Mouse (Mus musculus): ENCODE data around the gene Cdhr4. TPM values are rescaled to one million over a fixed set of nuclear protein-coding genes. Genes with fewer than 3 reads are reported as not detected.

Gene Cdhr4
- polyA plus RNA-seq (2015; fragmentation: Nextera tagmentation; extraction: Ambion mirVana) = 2.0 and 2.6 TPM in 2 replicates

DNA sequence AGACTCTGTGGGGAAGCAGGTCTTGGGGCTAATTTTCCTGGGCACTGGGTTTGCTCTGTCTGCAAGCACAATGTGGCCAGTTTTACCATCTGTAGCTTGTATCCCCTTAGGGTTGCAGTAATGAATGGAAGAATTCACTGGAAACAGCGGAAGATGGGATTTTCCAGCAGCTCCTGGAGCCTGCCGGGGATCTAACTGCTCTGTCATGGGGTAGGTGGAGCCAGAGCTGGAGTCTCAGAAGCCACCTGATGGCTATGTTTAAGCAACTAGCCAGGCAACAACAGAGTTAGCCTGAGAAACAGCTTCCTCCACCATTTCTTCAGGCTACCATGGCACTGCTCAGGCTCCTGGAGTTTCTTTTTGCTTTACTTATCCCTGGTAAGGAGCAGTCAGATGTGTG is at the start of gene Cdhr4:
TSS of gene Cdhr4 (plus strand) at position 301 of the 400 bp plus-strand sequence.
- WGBS = 72% methylated on average over 2 of the region's 2 CpGs
- H3K9ac ChIP-seq = no peak within 1 kb of the TSS
- no peaks in the 10 kb centered on the region for H3K4me1 ChIP-seq (replicated peaks)
- ATAC-seq (ENCODE audit: low FRiP score) = no peak
- H3K27ac ChIP-seq = no peak within 1 kb of the TSS
- H3K36me3 ChIP-seq = no peaks in the 10 kb centered on the region
- H3K27me3 ChIP-seq = peaks cover under 1% of the 10 kb centered on the region; the same call in 1 of the 2 replicates
- no peaks in the 10 kb centered on the region for H3K9me3 ChIP-seq
- H3K4me2 ChIP-seq = no peak within 1 kb of the TSS
- no peak within 1 kb of the TSS for H3K4me3 ChIP-seq

DNA sequence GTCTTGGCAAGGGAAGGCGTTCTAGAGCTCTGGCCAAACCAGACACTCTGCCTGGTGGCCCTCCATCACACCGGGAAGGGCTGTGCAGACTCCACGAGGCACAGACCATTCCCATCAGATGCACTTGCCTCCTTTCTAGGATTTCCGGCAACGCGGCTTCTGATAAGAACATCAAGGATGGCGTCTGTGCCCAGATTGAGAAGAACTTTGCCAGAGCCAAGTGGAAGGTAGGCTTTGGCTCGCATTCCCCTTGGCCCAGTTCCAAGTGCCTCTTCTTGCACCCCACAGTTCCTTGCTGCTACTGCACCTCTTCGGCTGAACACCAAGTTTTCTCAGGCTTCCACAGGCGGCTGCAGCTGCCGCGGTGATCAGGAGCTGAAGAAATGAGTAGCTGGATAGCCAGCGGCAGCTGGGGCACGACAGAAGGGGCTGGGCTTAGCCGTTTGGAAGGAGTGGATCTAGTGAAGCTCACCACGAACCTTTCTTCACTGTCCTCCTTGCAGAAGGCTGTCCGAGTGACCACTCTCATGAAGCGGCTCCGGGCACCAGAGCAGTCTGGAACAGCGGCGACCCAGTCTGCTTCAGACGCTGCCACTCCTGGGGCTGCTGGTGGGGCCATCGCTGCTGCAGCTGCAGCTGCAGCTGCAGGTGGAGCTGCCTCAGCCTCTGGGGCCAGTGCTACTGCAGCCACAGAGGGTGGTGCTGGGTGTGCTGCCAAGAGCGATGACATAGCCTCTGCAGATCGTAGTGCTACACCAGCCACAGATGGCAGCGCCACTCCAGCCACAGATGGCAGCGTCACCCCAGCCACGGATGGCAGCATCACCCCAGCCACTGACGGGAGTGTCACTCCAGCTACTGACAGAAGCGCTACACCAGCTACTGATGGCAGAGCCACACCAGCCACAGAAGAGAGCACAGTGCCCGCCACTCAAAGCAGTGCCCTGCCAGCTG is 44.8 kb upstream of the Cdhr4 start:
- 91% methylated on average over 31 of the region's 31 CpGs for WGBS
- Histone ChIP-seq H3K9me3 (no peaks in the 10 kb centered on the region), H3K27ac (no peak overlapping the region), H3K4me2 (no peak overlapping the region), H3K4me1 (replicated peaks) (peaks cover 16% of the 10 kb centered on the region), H3K27me3 (no peaks in the 10 kb centered on the region), H3K9ac (no peak overlapping the region), H3K4me3 (no peak overlapping the region), H3K36me3 (no peaks in the 10 kb centered on the region)
- ATAC-seq (ENCODE audit: low FRiP score) = no peak

DNA sequence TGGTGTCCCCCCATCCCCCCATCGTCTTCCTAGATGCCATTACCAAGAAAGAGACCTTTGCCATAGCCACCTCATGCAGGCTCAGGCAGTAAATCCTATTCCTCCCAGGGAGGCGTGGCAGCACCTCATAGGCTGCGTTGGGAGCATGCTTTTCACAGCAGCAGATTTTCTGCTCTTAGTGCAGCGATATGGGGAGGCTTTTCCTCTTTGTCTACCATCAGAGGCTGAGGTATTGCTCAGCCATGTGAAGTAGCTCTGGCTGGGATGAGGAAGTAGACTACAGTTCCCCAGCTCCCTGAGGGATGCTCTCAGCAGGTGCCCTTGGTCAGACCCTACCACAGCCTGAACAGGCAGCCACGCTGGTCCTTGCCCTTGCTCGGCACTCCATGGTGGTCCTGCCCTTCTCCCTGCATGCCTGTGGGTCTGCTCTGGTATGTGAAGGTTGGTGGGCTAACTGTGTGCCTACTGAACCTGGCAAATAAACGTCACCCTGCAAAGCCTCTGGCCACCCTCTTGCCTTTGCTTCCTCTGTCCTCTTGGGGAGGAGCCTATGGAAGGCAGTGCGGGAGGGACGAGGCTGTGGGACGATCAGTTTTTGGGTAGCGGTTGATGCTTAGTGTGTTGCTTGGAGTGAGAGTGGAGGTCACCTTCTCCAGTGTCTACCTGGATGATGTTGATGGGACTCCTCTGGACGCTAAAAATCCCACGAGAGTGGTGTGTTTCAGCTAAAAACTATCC is 42.9 kb upstream of the Cdhr4 start:
- H3K9me3 ChIP-seq = no peaks in the 10 kb centered on the region
- no peaks in the 10 kb centered on the region for H3K27me3 ChIP-seq
- H3K4me2 ChIP-seq = no peak overlapping the region
- H3K9ac ChIP-seq = no peak overlapping the region
- no peak for ATAC-seq (ENCODE audit: low FRiP score)
- H3K36me3 ChIP-seq = no peaks in the 10 kb centered on the region
- WGBS = 86% methylated on average over 13 of the region's 13 CpGs
- H3K27ac ChIP-seq = no peak overlapping the region
- peaks cover 16% of the 10 kb centered on the region for H3K4me1 ChIP-seq (replicated peaks)
- H3K4me3 ChIP-seq = no peak overlapping the region

DNA sequence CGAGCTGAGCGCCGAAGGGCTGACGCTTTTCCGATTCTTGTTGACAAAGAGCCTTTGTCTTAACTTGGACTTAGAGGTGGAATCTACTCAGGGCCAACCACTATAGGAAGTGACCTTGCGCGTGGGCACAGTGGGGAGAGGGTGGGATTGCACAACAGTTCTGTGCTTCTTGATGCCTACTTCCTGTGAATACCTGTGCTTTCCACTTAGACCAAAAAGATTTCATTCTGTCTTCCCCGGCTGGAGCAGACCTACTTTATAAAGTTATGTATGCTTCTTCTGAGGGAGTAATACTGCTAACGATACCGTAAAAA is 42.4 kb upstream of the Cdhr4 start, which contains the start of gene Traip:
TSS of gene Traip (plus strand) at position 215 of the 314 bp plus-strand sequence.
- no peak for ATAC-seq (ENCODE audit: low FRiP score)
- peak within 1 kb of the TSS; percentile 76 for H3K9ac ChIP-seq
- WGBS = 93% methylated on average over 10 of the region's 10 CpGs

DNA sequence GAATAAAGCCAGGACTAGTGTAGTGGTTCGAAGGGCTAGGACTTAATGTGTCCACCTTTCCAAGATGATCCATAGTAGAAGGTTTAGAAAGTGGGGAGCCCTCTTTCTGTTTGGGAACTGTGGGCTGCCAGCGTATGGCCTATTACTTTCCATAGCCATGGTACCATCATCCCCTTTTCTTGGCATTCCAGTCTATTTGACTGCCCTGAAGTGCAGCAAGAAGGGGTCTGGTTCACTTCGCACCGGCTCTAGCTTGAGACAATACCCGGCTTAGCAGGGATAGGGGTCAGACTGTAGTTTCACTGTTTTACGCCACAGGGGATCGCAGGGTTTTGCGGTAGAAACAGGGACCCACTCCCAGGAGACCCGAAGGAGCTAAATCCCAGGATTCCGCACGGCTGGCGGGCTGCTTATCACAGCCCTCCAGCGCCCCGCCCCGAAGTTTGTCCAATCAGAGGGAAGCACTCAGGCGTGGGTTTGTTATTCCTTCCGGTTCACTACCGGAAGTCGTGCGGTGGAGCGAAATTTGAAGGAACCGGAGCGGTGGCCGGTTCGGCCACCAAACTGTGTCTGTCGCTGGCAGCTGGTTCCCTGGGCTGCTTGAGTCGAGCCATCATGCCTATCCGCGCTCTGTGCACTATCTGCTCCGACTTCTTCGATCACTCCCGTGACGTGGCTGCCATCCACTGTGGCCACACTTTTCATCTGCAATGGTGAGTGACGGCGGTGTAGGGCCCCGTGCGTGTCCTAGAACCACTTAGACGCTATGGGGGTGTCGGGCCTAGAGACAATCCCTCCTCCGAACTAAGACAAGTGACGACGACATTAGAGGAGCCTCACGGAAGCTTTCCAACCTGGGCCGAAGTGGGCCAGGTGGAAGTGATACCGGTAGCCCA is 41.6 kb upstream of the Cdhr4 start:
- ATAC-seq (ENCODE audit: low FRiP score) = peak; percentile 96
- no peaks in the 10 kb centered on the region for H3K27me3 ChIP-seq
- H3K9me3 ChIP-seq = no peaks in the 10 kb centered on the region
- H3K4me3 ChIP-seq = peak overlapping the region; percentile 60
- H3K4me2 ChIP-seq = peak overlapping the region; percentile 78
- WGBS = 17% methylated on average over 45 of the region's 45 CpGs
- peak overlapping the region; percentile 76 for H3K9ac ChIP-seq
- H3K27ac ChIP-seq = peak overlapping the region; percentile 89
- H3K36me3 ChIP-seq = no peaks in the 10 kb centered on the region
- peaks cover 16% of the 10 kb centered on the region for H3K4me1 ChIP-seq (replicated peaks)

More for the DNA sequence above, 42.4 kb upstream of the Cdhr4 start, which contains the start of gene Traip:
- Histone ChIP-seq H3K4me3 (peak within 1 kb of the TSS; percentile 60), H3K36me3 (no peaks in the 10 kb centered on the region), H3K27ac (peak within 1 kb of the TSS; percentile 89), H3K4me1 (replicated peaks) (peaks cover 16% of the 10 kb centered on the region), H3K4me2 (peak within 1 kb of the TSS; percentile 78), H3K9me3 (no peaks in the 10 kb centered on the region), H3K27me3 (no peaks in the 10 kb centered on the region)

DNA sequence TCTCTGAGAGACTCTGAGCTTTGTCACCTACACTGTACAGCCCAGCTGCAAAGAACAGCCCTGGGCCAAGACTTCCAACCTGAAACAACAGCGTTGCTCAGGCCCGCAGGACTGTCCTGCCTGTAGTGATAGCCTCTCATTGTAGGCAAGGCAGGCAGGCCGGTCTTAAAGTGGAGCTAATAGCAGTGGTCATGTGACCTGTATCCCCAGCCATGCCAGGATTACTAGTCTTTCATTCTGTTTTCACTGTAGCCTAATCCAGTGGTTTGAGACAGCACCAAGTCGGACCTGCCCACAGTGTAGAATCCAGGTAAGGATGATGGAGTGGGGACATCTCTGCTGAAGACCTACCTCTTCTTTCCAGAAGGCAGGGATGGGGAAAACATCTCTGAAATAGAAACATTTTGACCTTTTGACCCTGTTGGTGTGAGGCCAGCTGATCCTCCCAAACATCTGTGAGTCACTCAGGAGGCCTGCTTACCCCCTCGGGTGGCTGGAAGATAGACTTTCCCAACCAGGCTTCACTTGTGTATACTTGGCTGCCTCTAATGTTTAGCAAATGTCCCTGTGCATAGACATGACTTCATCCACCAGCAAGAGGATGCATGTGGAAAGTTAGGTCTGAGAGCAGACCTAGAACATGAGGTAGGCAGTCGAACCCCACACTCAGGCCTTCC is 36.5 kb upstream of the Cdhr4 start:
- Histone ChIP-seq H3K9me3 (no peaks in the 10 kb centered on the region), H3K4me2 (no peak overlapping the region), H3K4me3 (no peak overlapping the region), H3K27me3 (no peaks in the 10 kb centered on the region), H3K4me1 (replicated peaks) (peaks cover 10% of the 10 kb centered on the region), H3K27ac (no peak overlapping the region), H3K36me3 (0 out of 2 replicates have a peak, but pooled peaks cover 6% of the 10 kb centered on the region), H3K9ac (no peak overlapping the region)
- 83% methylated on average over 6 of the region's 6 CpGs for WGBS
- no peak for ATAC-seq (ENCODE audit: low FRiP score)

DNA sequence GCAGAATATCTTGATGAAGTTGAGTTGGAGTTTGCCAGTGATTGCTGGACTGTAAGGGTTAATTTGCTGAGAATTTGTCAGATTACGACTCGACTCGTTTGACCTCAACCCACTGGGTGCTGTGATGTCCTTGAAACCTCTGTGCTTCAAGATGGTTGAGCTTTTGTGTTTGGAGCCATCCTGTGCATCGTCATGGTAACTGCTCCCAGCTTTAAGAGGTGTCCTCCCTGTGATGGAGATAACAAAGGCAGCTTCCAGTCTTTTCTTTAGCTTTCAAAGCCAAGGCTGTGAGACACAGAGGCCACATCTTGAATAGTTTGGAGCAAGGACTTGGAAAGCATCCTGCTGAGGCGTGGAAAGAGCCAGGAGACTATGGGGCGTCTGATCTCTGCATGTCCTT is 35.2 kb upstream of the Cdhr4 start:
- Histone ChIP-seq H3K27me3 (no peaks in the 10 kb centered on the region), H3K9ac (no peak overlapping the region), H3K4me3 (no peak overlapping the region), H3K4me2 (no peak overlapping the region), H3K27ac (no peak overlapping the region), H3K36me3 (0 out of 2 replicates have a peak, but pooled peaks cover 6% of the 10 kb centered on the region), H3K9me3 (no peaks in the 10 kb centered on the region), H3K4me1 (replicated peaks) (peaks cover 14% of the 10 kb centered on the region)
- WGBS = 29% methylated on average over 6 of the region's 6 CpGs
- no peak for ATAC-seq (ENCODE audit: low FRiP score)

DNA sequence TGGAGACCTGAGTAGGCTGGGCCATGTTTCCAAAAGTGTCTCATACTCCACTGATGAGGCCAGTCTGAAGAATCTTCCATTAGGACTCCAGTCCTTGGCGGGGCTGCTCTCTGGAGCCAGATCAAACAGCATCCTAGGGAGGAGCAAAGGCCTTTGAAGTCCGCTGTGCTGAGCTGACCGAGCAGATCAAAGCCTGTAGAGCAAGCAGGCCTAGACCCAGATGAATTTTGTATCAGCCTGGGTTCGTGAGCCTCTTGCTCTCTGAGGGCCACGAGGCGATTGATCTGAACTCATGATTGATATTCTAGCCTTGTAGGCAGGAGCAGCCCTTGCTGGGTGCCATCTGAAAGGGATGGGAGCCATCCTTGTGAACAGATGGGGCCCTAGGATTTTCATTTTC is 32.4 kb upstream of the Cdhr4 start:
- Histone ChIP-seq H3K36me3 (peaks cover 9% of the 10 kb centered on the region; the same call in 1 of the 2 replicates), H3K4me1 (replicated peaks) (peaks cover 17% of the 10 kb centered on the region), H3K27me3 (no peaks in the 10 kb centered on the region), H3K9me3 (no peaks in the 10 kb centered on the region), H3K9ac (peak overlapping the region; percentile 49; the same call in 1 of the 2 replicates), H3K27ac (no peak overlapping the region), H3K4me3 (no peak overlapping the region), H3K4me2 (no peak overlapping the region)
- WGBS = 73% methylated on average over 6 of the region's 6 CpGs
- no peak for ATAC-seq (ENCODE audit: low FRiP score)

DNA sequence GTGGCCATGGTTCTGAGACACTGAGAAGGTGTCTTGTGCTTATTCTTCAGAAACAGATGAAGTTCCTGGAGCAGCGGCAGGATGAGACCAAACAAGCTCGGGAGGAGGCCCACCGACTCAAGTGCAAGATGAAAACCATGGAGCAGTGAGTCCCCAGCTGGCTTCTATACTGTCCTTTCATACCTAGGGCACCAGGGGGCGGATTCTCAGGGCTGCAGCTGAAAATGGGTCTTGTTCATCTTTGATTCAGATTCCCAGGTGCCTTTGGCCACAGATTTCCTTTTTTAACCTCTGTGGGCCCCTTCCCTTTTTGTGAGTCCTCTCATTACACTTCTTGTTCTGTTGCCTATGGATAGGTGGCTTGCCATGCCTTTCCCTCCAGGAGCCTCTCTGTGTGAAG is 31.4 kb upstream of the Cdhr4 start:
- Histone ChIP-seq H3K4me3 (no peak overlapping the region), H3K9ac (peak overlapping the region; percentile 51; the same call in 1 of the 2 replicates), H3K9me3 (no peaks in the 10 kb centered on the region), H3K4me2 (no peak overlapping the region), H3K27me3 (no peaks in the 10 kb centered on the region), H3K4me1 (replicated peaks) (peaks cover 17% of the 10 kb centered on the region), H3K36me3 (peaks cover 9% of the 10 kb centered on the region; the same call in 1 of the 2 replicates), H3K27ac (peak overlapping the region; percentile 77)
- 81% methylated on average over 4 of the region's 4 CpGs for WGBS
- ATAC-seq (ENCODE audit: low FRiP score) = no peak

DNA sequence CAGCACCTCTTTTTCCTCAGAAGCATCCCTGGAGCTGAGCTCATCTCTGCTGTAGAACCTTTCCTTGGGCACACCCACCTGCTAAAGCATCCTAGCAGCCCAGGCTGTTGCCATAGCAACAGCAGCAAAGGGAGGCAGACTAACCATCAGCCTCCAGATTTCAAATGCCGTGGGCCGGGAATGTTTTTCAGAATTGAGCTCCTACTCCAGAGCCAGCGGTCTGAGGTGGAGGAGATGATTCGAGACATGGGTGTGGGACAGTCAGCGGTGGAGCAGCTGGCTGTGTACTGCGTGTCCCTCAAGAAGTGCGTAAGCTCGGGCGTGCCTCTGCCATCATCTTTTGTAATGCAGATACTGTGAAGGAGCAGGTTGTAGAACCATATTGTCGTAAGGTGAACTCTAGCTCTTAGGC is 30.9 kb upstream of the Cdhr4 start:
- Histone ChIP-seq H3K4me1 (replicated peaks) (peaks cover 17% of the 10 kb centered on the region), H3K4me3 (no peak overlapping the region), H3K9me3 (no peaks in the 10 kb centered on the region), H3K27me3 (no peaks in the 10 kb centered on the region), H3K36me3 (peaks cover 9% of the 10 kb centered on the region; the same call in 1 of the 2 replicates), H3K9ac (peak overlapping the region; percentile 51), H3K4me2 (peak overlapping the region; percentile 29), H3K27ac (peak overlapping the region; percentile 77)
- WGBS = 72% methylated on average over 10 of the region's 10 CpGs
- ATAC-seq (ENCODE audit: low FRiP score) = peak; percentile 39; the same call in 1 of the 2 replicates

DNA sequence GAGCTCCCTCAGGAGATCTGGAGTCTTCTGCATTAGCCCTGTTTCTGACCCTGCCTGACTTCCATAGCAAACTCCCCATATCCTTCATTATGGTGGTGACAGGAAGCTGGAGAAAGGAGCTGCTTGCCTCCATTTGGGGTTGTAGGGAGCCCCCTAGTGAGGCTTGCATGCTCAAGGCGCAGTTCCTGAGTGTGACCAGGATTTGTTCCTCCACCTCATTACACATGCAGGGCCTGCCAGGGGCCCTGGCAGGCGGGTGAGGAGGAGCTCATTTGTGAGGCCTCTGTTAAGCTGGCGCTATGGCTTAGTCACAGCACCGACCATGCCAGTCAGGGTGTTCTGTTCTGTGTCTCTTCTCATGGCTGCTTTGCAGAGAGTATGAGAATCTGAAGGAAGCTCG is 30.4 kb upstream of the Cdhr4 start:
- peak overlapping the region; percentile 77 for H3K27ac ChIP-seq
- no peaks in the 10 kb centered on the region for H3K27me3 ChIP-seq
- H3K4me3 ChIP-seq = no peak overlapping the region
- peak; percentile 54 for ATAC-seq (ENCODE audit: low FRiP score)
- WGBS = 57% methylated on average over 5 of the region's 5 CpGs
- peak overlapping the region; percentile 29 for H3K4me2 ChIP-seq
- H3K4me1 ChIP-seq (replicated peaks) = peaks cover 17% of the 10 kb centered on the region
- peaks cover 9% of the 10 kb centered on the region; the same call in 1 of the 2 replicates for H3K36me3 ChIP-seq
- H3K9me3 ChIP-seq = no peaks in the 10 kb centered on the region
- H3K9ac ChIP-seq = peak overlapping the region; percentile 51
